Mouse (Mus musculus): ENCODE results near the gene Vmn1r137.
"Not testable (repeated sequence)": the region's sequence is repeated elsewhere in the genome, so short reads cannot be mapped to it uniquely, and the experiment has no call there.

DNA sequence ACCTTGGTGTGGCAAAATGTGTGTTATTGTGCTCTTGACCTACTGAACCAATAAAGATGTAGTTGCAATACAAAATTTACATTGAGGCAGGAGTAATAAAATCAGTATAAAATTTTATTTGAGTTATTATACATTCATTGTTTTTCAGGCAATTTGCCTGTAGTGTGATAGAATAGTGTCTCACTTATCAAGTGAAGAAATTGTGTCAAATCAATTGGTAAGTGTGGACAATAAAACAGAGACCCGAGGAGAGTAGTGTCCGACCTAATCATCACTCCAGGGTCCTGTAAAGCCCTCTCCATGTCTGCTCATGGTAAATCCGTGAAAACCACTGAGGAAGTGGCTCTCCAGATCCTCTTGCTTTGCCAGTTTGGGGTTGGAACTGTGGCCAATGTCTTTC lies at the start of gene Vmn1r137:
- not testable (repeated sequence) for TF ChIP-seq CTCF (IDR thresholded peaks at IDR 0.05; ENCODE audit: borderline replicate concordance, control insufficient read depth, extremely low read depth, insufficient read depth, low read length, poor library complexity); POLR2A (IDR thresholded peaks at IDR 0.05; ENCODE audit: control insufficient read depth, extremely low read depth, insufficient read depth, low read length, poor library complexity)
